Mouse (Mus musculus): ENCODE measurements at regions not wholly inside any gene's neighbourhood (a gene's known extent, or its start where the extent isn't known, plus 50 kb on each side); places are given as distances from the start of the nearest gene placed in this dataset.

- no peak for TF ChIP-seq CTCF (conservative IDR thresholded peaks at IDR 0.05; ENCODE audit: low read length)
- no peak for TF ChIP-seq POU5F1 (IDR thresholded peaks at IDR 0.05; ENCODE audit: borderline replicate concordance, low read length)
Observed at GRCm38 (mm10) chr2:101107183-101107872, 517.2 kb upstream of the Rag2 start.

Measured in E14TG2a.4 (cell line).